Mouse (Mus musculus) yolk sac, embryonic 10.5 days (tissue): ENCODE results near the gene Grcc10.
A peak's percentile ranks its signal among the peaks of the same experiment; 100 is the strongest.

Source experiments
- DNase-seq: peaks from one replicate; pipeline ENCODE4 v3.0.0-alpha.2; 2017; ENCODE audit warnings: low spot score

Gene Grcc10

GRCm38 (mm10) chr6:124731038-124731437 lies 10.1 kb downstream of the Grcc10 start:
- DNase-seq, result no peak

GRCm38 (mm10) chr6:124729850-124730705 lies 11.1 kb downstream of the Grcc10 start:
- DNase-seq, result no peak

- no peak for DNase-seq
These were observed 12.6 kb downstream of the Grcc10 start for GRCm38 (mm10) chr6:124728621-124729020.

GRCm38 (mm10) chr6:124724472-124724871 lies 16.7 kb downstream of the Grcc10 start:
- DNase-seq, result no peak

- no peak for DNase-seq
These were observed 17.6 kb downstream of the Grcc10 start for GRCm38 (mm10) chr6:124723541-124723940.

GRCm38 (mm10) chr6:124722876-124723473 lies 18.2 kb downstream of the Grcc10 start:
- no peak for DNase-seq

GRCm38 (mm10) chr6:124720904-124721303 lies 20.3 kb downstream of the Grcc10 start:
- no peak for DNase-seq

GRCm38 (mm10) chr6:124719354-124719978 lies 21.7 kb downstream of the Grcc10 start:
- no peak for DNase-seq

- peak; percentile 86 for DNase-seq
These were observed 22.5 kb downstream of the Grcc10 start for GRCm38 (mm10) chr6:124718703-124719102.

GRCm38 (mm10) chr6:124717968-124718367 lies 23.2 kb downstream of the Grcc10 start:
- no peak for DNase-seq

- DNase-seq, result peak; percentile 77
These were observed 24.2 kb downstream of the Grcc10 start for GRCm38 (mm10) chr6:124716864-124717490.

GRCm38 (mm10) chr6:124712918-124713317 lies 28.3 kb downstream of the Grcc10 start:
- DNase-seq, result no peak

- DNase-seq, result peak; percentile 98
These were observed 29.1 kb downstream of the Grcc10 start, which contains the start of the genes Emg1 and Phb2 for GRCm38 (mm10) chr6:124711824-124712782. Emg1 (minus strand) TSS chr6:124712178. Phb2 (plus strand) TSS chr6:124712336.

- DNase-seq, result peak; percentile 66
These were observed 32.8 kb downstream of the Grcc10 start for GRCm38 (mm10) chr6:124708289-124708889.

- DNase-seq, result no peak
These were observed 35.0 kb downstream of the Grcc10 start for GRCm38 (mm10) chr6:124706061-124706627.

GRCm38 (mm10) chr6:124704417-124704816 lies 36.8 kb downstream of the Grcc10 start:
- DNase-seq, result no peak

- no peak for DNase-seq
These were observed 37.4 kb downstream of the Grcc10 start for GRCm38 (mm10) chr6:124703789-124704188.

- DNase-seq, result peak; percentile 57
These were observed 38.4 kb downstream of the Grcc10 start for GRCm38 (mm10) chr6:124702784-124703103.

GRCm38 (mm10) chr6:124702102-124702783 lies 38.9 kb downstream of the Grcc10 start:
- no peak for DNase-seq

- DNase-seq, result no peak
These were observed 39.8 kb downstream of the Grcc10 start for GRCm38 (mm10) chr6:124701338-124701737.
